Mouse (Mus musculus): ENCODE measurements around the gene Fbxo17. TPM values are rescaled to one million over a fixed set of nuclear protein-coding genes. Genes with fewer than 3 reads are reported as not detected.
"Not testable (repeated sequence)": the region's sequence is repeated elsewhere in the genome, so short reads cannot be mapped to it uniquely, and the experiment has no call there.

Gene Fbxo17
- polyA plus RNA-seq (2015; fragmentation: Nextera tagmentation; extraction: Ambion mirVana): 8.2 and 9.2 TPM in 2 replicates

DNA sequence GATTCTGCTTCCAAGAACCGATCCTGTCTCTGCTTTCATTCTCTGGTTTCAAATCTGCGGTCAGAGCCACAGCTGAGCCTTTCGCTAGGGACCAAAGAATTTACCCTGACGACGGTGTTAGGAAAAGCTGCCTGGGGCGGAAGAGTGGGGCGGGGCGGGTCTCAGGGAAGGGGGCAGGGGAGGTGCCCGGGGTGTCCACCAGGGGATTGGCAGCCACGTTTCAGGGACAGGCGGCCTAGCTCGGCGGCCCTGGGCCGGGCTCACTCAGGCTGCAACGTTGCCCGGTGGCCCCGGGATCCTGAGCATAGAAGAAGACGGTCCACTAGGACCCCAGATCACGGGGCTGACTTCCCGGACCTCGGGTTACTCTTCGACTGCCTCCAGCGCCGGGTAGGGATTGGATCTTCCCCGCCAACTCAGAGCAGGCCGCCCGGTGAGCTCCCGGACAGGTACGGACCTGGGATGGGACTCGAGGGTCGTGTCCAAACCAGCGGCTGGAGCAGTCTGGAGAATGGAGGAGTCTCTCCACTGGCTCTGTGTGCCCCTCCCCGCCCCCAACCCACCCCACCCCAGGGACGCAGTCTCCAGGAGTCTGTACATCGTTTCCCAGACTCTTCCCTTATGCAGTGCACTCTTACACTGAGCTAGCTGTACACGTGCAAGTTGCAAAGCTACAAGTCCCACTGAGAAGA lies at the start of gene Fbxo17:
Gene Fbxo17, plus strand, starts transcription at position 215 of the 692 bp plus-strand sequence.
- Histone ChIP-seq H3K36me3 (no peaks in the 10 kb centered on the region), H3K27me3 (no peaks in the 10 kb centered on the region), H3K4me1 (peaks cover 27% of the 10 kb centered on the region), H3K9me3 (replicated peaks) (no peaks in the 10 kb centered on the region), H3K4me3 (replicated peaks) (peak within 1 kb of the TSS; percentile 56), H3K27ac (0 out of 2 replicates have a peak within 1 kb of the TSS, but pooled peaks have one; percentile 45), H3K4me2 (peak within 1 kb of the TSS; percentile 77), H3K9ac (peak within 1 kb of the TSS; percentile 45)
- ATAC-seq (replicated peaks; ENCODE audit: low FRiP score): peak; percentile 85
- WGBS: 3% methylated on average over 36 of the region's 36 CpGs

DNA sequence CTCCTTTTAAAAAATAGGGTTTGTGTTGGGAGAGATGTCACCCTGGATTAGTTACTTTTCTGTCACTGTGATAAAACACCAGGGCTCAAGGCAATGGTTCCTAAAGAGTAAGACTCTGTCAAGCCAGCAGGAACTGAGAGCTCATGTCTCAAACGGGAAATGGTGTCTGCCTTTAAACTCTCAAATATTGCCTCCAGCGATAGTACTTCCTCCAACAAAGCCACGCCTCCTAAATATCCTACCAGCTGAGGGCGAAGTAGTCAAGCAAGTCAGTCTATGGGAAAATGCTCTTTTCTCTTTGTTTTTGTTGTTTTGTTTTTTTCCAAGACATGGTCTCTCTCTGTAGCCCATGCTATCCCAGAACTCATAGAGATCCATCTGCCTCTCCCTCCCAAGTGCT lies 45.4 kb upstream of the Fbxo17 start:
- no peaks in the 10 kb centered on the region for H3K36me3 ChIP-seq
- H3K4me2 ChIP-seq: no peak overlapping the region
- H3K4me3 ChIP-seq (replicated peaks): no peak overlapping the region
- peaks cover 2% of the 10 kb centered on the region for H3K4me1 ChIP-seq
- no peaks in the 10 kb centered on the region for H3K9me3 ChIP-seq (replicated peaks)
- no peak for ATAC-seq (replicated peaks; ENCODE audit: low FRiP score)
- no peak overlapping the region for H3K27ac ChIP-seq
- 54% methylated on average over 4 of the region's 4 CpGs for WGBS
- H3K9ac ChIP-seq: no peak overlapping the region
- H3K27me3 ChIP-seq: no peaks in the 10 kb centered on the region

GRCm38 (mm10) chr7:28672276-28672675 lies 44.3 kb upstream of the Fbxo17 start:
- 88% methylated on average over 5 of the region's 5 CpGs for WGBS
- Histone ChIP-seq H3K36me3 (no peaks in the 10 kb centered on the region), H3K9me3 (replicated peaks) (no peaks in the 10 kb centered on the region), H3K27ac (no peak overlapping the region), H3K4me3 (replicated peaks) (no peak overlapping the region), H3K4me2 (no peak overlapping the region), H3K9ac (no peak overlapping the region), H3K4me1 (no peaks in the 10 kb centered on the region), H3K27me3 (no peaks in the 10 kb centered on the region)
- no peak for ATAC-seq (replicated peaks; ENCODE audit: low FRiP score)

GRCm38 (mm10) chr7:28672786-28673185 lies 43.8 kb upstream of the Fbxo17 start:
- not testable (repeated sequence) for H3K4me1 ChIP-seq; H3K9ac ChIP-seq; H3K9me3 ChIP-seq (replicated peaks); H3K4me2 ChIP-seq; H3K4me3 ChIP-seq (replicated peaks); H3K27me3 ChIP-seq; H3K36me3 ChIP-seq; H3K27ac ChIP-seq; ATAC-seq (replicated peaks; ENCODE audit: low FRiP score)
- 60% methylated on average over 5 of the region's 5 CpGs for WGBS

- ATAC-seq (replicated peaks; ENCODE audit: low FRiP score): no peak
- 76% methylated on average over 9 of the region's 9 CpGs for WGBS
These were observed 41.6 kb upstream of the Fbxo17 start for GRCm38 (mm10) chr7:28674994-28675393.

GRCm38 (mm10) chr7:28675746-28676145 lies 40.9 kb upstream of the Fbxo17 start:
- no peaks in the 10 kb centered on the region for H3K9me3 ChIP-seq (replicated peaks)
- no peak overlapping the region for H3K9ac ChIP-seq
- H3K36me3 ChIP-seq: no peaks in the 10 kb centered on the region
- no peak for ATAC-seq (replicated peaks; ENCODE audit: low FRiP score)
- no peaks in the 10 kb centered on the region for H3K27me3 ChIP-seq
- H3K4me2 ChIP-seq: no peak overlapping the region
- no peaks in the 10 kb centered on the region for H3K4me1 ChIP-seq
- no peak overlapping the region for H3K4me3 ChIP-seq (replicated peaks)
- H3K27ac ChIP-seq: no peak overlapping the region
- 42% methylated on average over 11 of the region's 11 CpGs for WGBS

More at GRCm38 (mm10) chr7:28674994-28675393, 41.6 kb upstream of the Fbxo17 start:
- Histone ChIP-seq H3K27me3 (no peaks in the 10 kb centered on the region), H3K4me2 (no peak overlapping the region), H3K4me3 (replicated peaks) (no peak overlapping the region), H3K9me3 (replicated peaks) (no peaks in the 10 kb centered on the region), H3K36me3 (no peaks in the 10 kb centered on the region), H3K4me1 (no peaks in the 10 kb centered on the region), H3K27ac (no peak overlapping the region), H3K9ac (no peak overlapping the region)

DNA sequence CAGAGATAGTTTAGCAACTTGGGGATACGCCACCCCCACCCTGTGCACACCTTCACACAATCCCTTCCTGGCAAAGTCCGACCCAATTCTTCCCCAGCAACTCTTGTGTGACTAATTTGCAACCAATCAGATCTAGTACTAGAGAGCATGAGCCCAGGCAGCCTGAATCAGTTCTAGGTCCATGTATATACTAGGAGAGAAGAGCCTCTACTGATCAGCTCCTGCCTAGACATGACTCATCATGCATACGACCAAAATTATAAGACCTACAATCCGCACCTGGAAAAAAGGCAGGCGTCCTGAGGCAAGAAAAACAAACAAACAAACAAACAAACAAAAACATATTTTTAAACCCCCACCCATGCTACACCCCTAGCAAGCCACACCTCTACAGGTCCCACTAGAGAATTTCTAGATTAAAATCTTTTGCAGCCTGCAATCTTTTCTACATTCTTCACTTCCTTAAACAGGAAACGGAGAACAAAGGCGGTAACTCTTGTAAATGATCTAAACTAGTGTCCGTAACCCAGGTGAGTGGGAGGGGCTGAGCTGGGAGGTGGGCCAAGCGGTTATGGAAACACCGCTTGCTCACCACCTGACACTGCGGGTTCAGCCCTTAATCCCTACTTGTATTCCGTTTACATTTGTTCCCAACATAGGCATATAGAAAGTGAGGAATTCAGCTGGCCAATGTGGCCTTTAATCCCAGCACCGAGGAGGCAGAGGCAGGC lies 39.6 kb upstream of the Fbxo17 start:
- WGBS: 78% methylated on average over 13 of the region's 13 CpGs
- H3K36me3 ChIP-seq: no peaks in the 10 kb centered on the region
- no peak overlapping the region for H3K4me2 ChIP-seq
- H3K27ac ChIP-seq: no peak overlapping the region
- H3K4me3 ChIP-seq (replicated peaks): no peak overlapping the region
- no peaks in the 10 kb centered on the region for H3K27me3 ChIP-seq
- no peak for ATAC-seq (replicated peaks; ENCODE audit: low FRiP score)
- no peak overlapping the region for H3K9ac ChIP-seq
- no peaks in the 10 kb centered on the region for H3K4me1 ChIP-seq
- no peaks in the 10 kb centered on the region for H3K9me3 ChIP-seq (replicated peaks)

DNA sequence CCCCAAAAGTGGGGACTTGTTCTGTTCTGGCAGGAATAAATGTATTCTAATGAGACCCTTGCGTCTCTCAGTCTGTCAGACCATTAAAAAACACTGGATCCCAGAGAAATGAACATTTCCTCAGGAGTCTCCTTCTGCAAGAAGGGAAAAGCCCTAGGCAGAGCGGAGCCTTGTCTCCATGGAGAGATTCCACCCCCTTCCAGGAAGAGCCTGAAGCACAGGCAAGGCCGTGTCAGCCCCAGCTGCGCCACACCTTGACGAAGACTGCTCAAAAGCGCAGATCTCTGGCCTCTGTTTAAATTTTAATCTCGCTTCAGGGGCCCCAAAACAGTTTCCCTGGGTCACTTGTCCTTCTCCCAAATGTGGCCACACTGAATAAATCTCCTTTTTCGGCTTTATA lies 39.0 kb upstream of the Fbxo17 start:
- no peaks in the 10 kb centered on the region for H3K9me3 ChIP-seq (replicated peaks)
- H3K36me3 ChIP-seq: no peaks in the 10 kb centered on the region
- ATAC-seq (replicated peaks; ENCODE audit: low FRiP score): no peak
- H3K27ac ChIP-seq: no peak overlapping the region
- H3K4me3 ChIP-seq (replicated peaks): no peak overlapping the region
- no peak overlapping the region for H3K4me2 ChIP-seq
- WGBS: 92% methylated on average over 8 of the region's 8 CpGs
- H3K27me3 ChIP-seq: no peaks in the 10 kb centered on the region
- H3K9ac ChIP-seq: no peak overlapping the region
- no peaks in the 10 kb centered on the region for H3K4me1 ChIP-seq

GRCm38 (mm10) chr7:28691075-28691474 lies 25.5 kb upstream of the Fbxo17 start:
- Histone ChIP-seq H3K36me3 (no peaks in the 10 kb centered on the region), H3K9me3 (replicated peaks) (no peaks in the 10 kb centered on the region), H3K4me2 (no peak overlapping the region), H3K27ac (no peak overlapping the region), H3K4me1 (peaks cover 20% of the 10 kb centered on the region), H3K27me3 (no peaks in the 10 kb centered on the region), H3K4me3 (replicated peaks) (no peak overlapping the region), H3K9ac (no peak overlapping the region)
- WGBS: 57% methylated on average over 7 of the region's 7 CpGs
- ATAC-seq (replicated peaks; ENCODE audit: low FRiP score): no peak

DNA sequence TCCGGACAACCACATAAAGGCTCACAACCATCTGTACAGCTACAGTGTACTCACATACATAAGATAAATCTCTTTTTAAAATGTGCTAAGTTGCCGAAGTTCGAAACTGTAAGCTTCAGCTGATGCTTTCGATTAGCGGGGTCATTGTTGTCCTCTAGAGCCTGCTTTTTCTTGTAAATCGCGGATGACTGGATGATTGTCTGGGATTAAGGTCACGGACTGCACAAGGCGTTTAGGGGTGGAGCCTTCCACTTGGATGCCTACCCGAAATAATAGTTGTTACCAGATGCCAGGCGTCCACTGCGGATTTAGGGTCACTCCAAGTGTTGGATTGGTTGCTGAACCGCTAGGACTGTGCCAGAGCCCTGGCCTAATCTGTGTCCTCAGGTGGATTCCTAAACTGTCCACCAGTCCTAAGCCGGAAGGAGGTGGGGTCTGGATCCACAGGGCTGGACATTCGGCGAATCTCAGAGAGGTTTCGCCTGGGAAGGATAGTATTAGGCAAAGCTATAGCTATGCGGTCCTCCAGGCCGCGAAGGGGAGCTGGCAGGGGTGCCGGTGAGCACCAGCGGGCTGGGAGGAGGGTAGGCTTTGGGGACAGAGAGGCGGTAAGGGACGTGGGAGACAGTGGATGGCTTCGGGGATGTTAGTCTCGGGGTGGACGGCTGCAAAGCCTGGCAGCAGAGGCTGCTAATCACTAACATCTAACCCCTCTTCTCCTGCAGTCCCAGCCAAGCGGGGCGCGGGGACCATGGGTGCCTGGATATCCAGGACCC lies 23.9 kb upstream of the Fbxo17 start, which contains the start of gene Fbxo27:
Gene Fbxo27, plus strand, starts transcription at position 305 of the 776 bp plus-strand sequence.
- ATAC-seq (replicated peaks; ENCODE audit: low FRiP score): peak; percentile 47
- peak within 1 kb of the TSS; percentile 53 for H3K4me3 ChIP-seq (replicated peaks)
- WGBS: 37% methylated on average over 30 of the region's 30 CpGs
- peak within 1 kb of the TSS; percentile 91 for H3K4me2 ChIP-seq
- peaks cover 20% of the 10 kb centered on the region for H3K4me1 ChIP-seq
- no peaks in the 10 kb centered on the region for H3K36me3 ChIP-seq
- H3K9me3 ChIP-seq (replicated peaks): no peaks in the 10 kb centered on the region
- H3K27me3 ChIP-seq: no peaks in the 10 kb centered on the region
- H3K27ac ChIP-seq: no peak within 1 kb of the TSS
- H3K9ac ChIP-seq: peak within 1 kb of the TSS; percentile 39

GRCm38 (mm10) chr7:28693321-28693966 lies 23.2 kb upstream of the Fbxo17 start:
- Histone ChIP-seq H3K9ac (peak overlapping the region; percentile 39), H3K4me3 (replicated peaks) (peak overlapping the region; percentile 53), H3K9me3 (replicated peaks) (no peaks in the 10 kb centered on the region), H3K4me1 (peaks cover 20% of the 10 kb centered on the region), H3K27ac (no peak overlapping the region), H3K4me2 (peak overlapping the region; percentile 91), H3K36me3 (no peaks in the 10 kb centered on the region), H3K27me3 (no peaks in the 10 kb centered on the region)
- WGBS: under 1% methylated on average over 38 of the region's 38 CpGs
- ATAC-seq (replicated peaks; ENCODE audit: low FRiP score): peak; percentile 87

Data from kidney, embryonic 15.5 days (tissue).